Mouse (Mus musculus): ENCODE results near the gene Pmp22. TPM values are rescaled to one million over a fixed set of nuclear protein-coding genes. Genes with fewer than 3 reads are reported as not detected.

The Pmp22 gene
- polyA plus RNA-seq (2012; ENCODE audit: insufficient read depth, insufficient read length, low replicate concordance, missing spikeins), result not detected in 2 replicates

DNA sequence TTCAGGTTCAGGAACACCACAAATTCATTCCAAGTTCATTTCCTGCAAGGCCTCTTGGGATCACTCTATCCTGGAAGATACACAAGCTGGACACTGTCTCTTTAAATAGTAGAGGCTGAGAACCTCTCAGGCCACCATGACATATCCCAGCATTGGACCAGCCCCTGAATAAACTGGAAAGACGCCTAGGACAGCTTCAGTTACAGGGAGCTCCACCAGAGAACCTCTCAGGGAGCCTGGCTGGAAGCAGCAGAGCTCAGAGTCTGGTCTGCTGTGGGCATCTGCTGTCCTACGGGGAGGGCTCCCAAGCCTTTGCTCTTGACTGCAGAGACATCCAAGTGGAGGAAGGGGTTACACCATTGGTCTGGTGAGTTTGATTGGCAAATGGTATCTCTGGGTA, at the start of gene Pmp22:
Pmp22 (plus strand) TSS at position 199 of the 400 bp plus-strand sequence.
- WGBS, result 88% methylated on average over 2 of the region's 2 CpGs
- no peak for TF ChIP-seq POLR2A (IDR thresholded peaks at IDR 0.05; ENCODE audit: insufficient read depth, low read depth, low read length)
- TF ChIP-seq CTCF (IDR thresholded peaks at IDR 0.05; ENCODE audit: insufficient read depth, low read depth, low read length), result no peak
- Histone ChIP-seq H3K4me3 (ENCODE audit: insufficient read depth, low read depth, low read length) (no peak within 1 kb of the TSS), H3K4me1 (ENCODE audit: control insufficient read depth, insufficient read depth, low read length) (peaks cover 24% of the 10 kb centered on the region), H3K27ac (ENCODE audit: insufficient read depth, low read depth, low read length) (no peak within 1 kb of the TSS)

DNA sequence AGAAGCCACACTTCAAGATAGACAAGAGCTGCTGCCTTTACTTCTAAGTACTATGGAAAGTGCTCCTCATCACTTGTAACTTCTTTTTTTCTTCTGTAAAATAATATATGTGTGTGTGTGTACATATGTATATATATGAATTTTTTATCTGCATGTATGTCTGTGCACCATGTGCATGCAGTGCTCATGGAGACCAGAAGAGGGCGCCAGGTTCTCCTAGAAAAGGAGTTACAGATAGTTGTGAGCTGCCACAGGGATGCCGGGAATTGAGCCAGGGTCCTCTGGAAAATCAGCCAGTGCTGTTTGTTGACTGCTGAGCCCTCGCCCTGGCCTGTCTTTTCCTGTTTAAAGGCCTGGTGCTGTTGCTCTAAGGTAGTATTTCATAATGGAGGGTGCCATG, 44.2 kb upstream of the Pmp22 start:
- TF ChIP-seq CTCF (IDR thresholded peaks at IDR 0.05; ENCODE audit: insufficient read depth, low read depth, low read length), result no peak
- TF ChIP-seq POLR2A (IDR thresholded peaks at IDR 0.05; ENCODE audit: insufficient read depth, low read depth, low read length), result no peak
- no peaks in the 10 kb centered on the region for H3K4me1 ChIP-seq (ENCODE audit: control insufficient read depth, insufficient read depth, low read length)
- 86% methylated on average over 3 of the region's 3 CpGs for WGBS
- no peak overlapping the region for H3K27ac ChIP-seq (ENCODE audit: insufficient read depth, low read depth, low read length)
- H3K4me3 ChIP-seq (ENCODE audit: insufficient read depth, low read depth, low read length), result no peak overlapping the region

DNA sequence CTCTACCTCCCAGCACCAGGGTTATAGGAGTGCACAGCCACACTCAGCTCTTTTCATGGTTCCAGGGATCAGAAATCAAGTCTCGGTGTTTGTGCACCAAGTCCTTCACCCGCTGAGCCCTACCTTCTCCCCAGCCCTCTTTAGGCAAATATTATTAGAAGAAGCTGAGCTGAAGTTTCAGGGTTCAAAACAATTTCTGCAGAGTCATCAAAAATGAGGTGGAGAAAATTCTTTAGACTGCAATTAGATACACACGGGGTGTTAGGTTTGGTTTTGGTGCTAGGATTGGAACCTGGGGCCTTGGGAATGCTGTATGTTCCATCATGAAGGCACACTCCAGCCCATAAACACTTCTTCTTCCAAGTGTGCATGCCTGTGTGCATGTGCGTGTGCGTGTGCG, 40.1 kb upstream of the Pmp22 start:
- WGBS, result 96% methylated on average over 6 of the region's 6 CpGs
- Histone ChIP-seq H3K4me1 (ENCODE audit: control insufficient read depth, insufficient read depth, low read length) (no peaks in the 10 kb centered on the region), H3K27ac (ENCODE audit: insufficient read depth, low read depth, low read length) (no peak overlapping the region), H3K4me3 (ENCODE audit: insufficient read depth, low read depth, low read length) (no peak overlapping the region)
- no peak for TF ChIP-seq POLR2A (IDR thresholded peaks at IDR 0.05; ENCODE audit: insufficient read depth, low read depth, low read length)
- TF ChIP-seq CTCF (IDR thresholded peaks at IDR 0.05; ENCODE audit: insufficient read depth, low read depth, low read length), result no peak

DNA sequence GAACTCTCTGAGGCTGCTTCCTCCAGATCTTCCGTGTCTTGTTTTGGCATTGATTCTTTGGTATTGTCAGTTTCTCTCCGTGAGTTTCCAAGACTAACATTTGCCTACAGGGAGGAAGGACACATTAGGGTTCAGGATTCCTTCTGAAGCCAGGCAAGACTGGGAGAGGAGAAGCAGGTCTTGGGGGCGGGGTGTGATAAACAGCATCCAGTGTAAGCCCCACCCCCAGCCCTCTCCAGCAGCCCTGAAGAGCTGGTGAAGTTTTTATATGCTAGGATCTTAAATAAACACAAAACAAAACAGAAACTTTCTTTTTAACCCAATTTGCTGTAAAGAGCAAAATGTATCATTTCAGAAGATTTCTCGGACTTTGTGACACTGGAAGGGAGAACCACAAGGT, 38.6 kb upstream of the Pmp22 start:
- H3K4me3 ChIP-seq (ENCODE audit: insufficient read depth, low read depth, low read length), result no peak overlapping the region
- TF ChIP-seq POLR2A (IDR thresholded peaks at IDR 0.05; ENCODE audit: insufficient read depth, low read depth, low read length) (no peak), CTCF (IDR thresholded peaks at IDR 0.05; ENCODE audit: insufficient read depth, low read depth, low read length) (no peak)
- WGBS, result 48% methylated on average over 4 of the region's 4 CpGs

DNA sequence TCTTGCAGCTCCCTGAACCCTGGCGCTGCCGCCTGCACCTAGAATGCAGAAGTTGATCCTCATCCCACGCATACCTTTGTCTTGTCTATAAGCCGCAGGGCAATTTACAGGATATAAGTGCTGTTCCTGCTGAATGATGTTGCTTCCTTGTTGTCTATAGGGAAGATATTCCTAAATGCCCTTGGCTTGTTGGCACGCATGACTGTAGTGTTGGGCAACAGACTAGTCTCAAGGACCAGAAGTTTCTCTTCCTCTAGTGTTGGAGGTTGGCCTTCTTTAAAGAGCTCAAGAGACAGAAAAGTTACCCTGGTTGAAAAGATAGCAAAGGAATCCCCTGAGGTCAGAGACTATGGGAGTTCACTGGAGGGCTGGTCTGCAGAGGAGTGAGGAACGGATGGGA, 37.8 kb upstream of the Pmp22 start:
- Histone ChIP-seq H3K4me1 (ENCODE audit: control insufficient read depth, insufficient read depth, low read length) (no peaks in the 10 kb centered on the region), H3K4me3 (ENCODE audit: insufficient read depth, low read depth, low read length) (no peak overlapping the region), H3K27ac (ENCODE audit: insufficient read depth, low read depth, low read length) (no peak overlapping the region)
- TF ChIP-seq POLR2A (IDR thresholded peaks at IDR 0.05; ENCODE audit: insufficient read depth, low read depth, low read length), result no peak
- no peak for TF ChIP-seq CTCF (IDR thresholded peaks at IDR 0.05; ENCODE audit: insufficient read depth, low read depth, low read length)
- 97% methylated on average over 6 of the region's 6 CpGs for WGBS

More for the DNA sequence above, 38.6 kb upstream of the Pmp22 start:
- H3K4me1 ChIP-seq (ENCODE audit: control insufficient read depth, insufficient read depth, low read length), result no peaks in the 10 kb centered on the region
- H3K27ac ChIP-seq (ENCODE audit: insufficient read depth, low read depth, low read length), result no peak overlapping the region

DNA sequence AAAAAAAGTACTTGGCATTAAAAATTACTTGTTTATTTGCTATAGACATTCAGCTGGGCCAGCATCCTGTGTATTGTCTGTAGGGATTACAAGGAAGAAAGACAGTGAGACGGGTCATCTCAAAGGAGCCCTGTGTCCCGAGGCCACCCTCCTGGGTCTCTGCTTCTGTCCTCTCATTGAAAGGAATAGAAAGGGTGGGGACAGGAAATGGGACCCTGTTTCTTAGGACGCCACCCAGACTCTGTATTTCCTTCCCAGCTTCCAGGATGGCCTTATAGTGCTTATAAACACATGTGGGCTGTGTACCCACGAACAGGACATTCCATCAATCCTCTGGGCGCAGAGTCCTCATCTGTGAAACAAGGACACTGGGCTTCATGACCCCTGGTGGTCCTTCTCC, 36.5 kb upstream of the Pmp22 start:
- 83% methylated on average over 5 of the region's 5 CpGs for WGBS
- Histone ChIP-seq H3K27ac (ENCODE audit: insufficient read depth, low read depth, low read length) (no peak overlapping the region), H3K4me3 (ENCODE audit: insufficient read depth, low read depth, low read length) (no peak overlapping the region), H3K4me1 (ENCODE audit: control insufficient read depth, insufficient read depth, low read length) (no peaks in the 10 kb centered on the region)
- TF ChIP-seq POLR2A (IDR thresholded peaks at IDR 0.05; ENCODE audit: insufficient read depth, low read depth, low read length) (no peak), CTCF (IDR thresholded peaks at IDR 0.05; ENCODE audit: insufficient read depth, low read depth, low read length) (no peak)

DNA sequence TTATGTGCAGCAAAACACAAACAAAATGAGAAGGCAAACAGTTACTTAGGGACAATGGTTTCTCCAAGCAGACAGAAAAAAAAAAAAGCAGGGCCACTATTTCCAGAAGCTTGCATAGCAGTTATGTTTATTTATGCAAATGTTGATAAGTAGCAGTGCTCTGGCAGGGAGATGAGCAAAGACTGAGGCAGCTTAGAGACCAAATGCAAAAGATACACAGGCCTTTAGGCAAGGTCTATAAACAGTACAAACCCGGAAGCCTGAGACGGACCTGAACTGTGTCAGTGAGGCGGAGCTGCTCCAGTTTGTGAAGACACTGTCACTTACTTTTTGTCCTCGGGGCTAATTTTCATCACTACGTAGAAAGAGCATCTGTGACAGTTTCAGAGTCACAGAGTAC, 35.2 kb upstream of the Pmp22 start:
- H3K4me1 ChIP-seq (ENCODE audit: control insufficient read depth, insufficient read depth, low read length), result no peaks in the 10 kb centered on the region
- 73% methylated on average over 5 of the region's 5 CpGs for whole genome bisulfite sequencing

DNA sequence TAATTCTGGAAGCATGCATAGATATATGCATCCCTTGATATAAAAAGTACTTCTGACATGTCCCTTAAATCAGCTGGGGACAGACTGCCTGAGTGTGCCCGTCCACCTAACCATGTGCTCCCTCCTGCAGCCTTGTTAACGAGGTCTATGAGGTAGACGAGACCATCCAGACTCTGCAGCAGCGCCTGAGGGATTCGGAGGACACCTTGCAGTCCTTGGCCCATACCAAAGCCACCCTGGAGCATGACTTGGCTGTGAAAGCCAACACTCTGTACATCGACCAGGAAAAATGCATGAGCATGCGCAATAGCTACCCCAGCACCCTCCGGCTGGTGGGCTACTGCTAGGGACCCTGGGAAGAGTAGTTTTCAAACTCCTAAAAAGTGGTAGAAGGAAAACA, 34.3 kb upstream of the Pmp22 start:
- TF ChIP-seq CTCF (IDR thresholded peaks at IDR 0.05; ENCODE audit: insufficient read depth, low read depth, low read length) (no peak), POLR2A (IDR thresholded peaks at IDR 0.05; ENCODE audit: insufficient read depth, low read depth, low read length) (no peak)
- Histone ChIP-seq H3K4me1 (ENCODE audit: control insufficient read depth, insufficient read depth, low read length) (no peaks in the 10 kb centered on the region), H3K4me3 (ENCODE audit: insufficient read depth, low read depth, low read length) (no peak overlapping the region), H3K27ac (ENCODE audit: insufficient read depth, low read depth, low read length) (no peak overlapping the region)
- WGBS, result 94% methylated on average over 8 of the region's 8 CpGs

More for the DNA sequence above, 35.2 kb upstream of the Pmp22 start:
- Histone ChIP-seq H3K27ac (ENCODE audit: insufficient read depth, low read depth, low read length) (no peak overlapping the region), H3K4me3 (ENCODE audit: insufficient read depth, low read depth, low read length) (no peak overlapping the region)
- TF ChIP-seq CTCF (IDR thresholded peaks at IDR 0.05; ENCODE audit: insufficient read depth, low read depth, low read length), result no peak
- TF ChIP-seq POLR2A (IDR thresholded peaks at IDR 0.05; ENCODE audit: insufficient read depth, low read depth, low read length), result no peak

DNA sequence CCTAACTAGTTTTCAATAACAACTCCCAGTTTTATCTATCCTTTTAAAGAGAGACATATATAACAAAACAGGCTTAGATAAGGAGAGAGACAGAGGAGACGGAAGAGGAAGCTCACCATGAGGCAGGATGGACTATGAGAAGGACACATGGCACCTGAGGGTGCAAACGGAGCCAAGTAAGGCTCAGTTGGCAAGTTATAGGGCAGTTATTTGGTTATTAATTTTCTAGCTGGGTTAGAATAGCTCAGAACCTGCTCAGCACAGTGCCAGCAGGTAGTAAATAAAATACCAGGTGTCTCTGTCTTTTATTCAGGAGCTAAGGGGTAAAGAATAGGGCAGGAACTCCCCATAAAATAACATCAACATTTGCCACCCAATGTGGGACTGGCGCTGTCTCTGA, 30.8 kb upstream of the Pmp22 start:
- H3K27ac ChIP-seq (ENCODE audit: insufficient read depth, low read depth, low read length), result no peak overlapping the region
- no peaks in the 10 kb centered on the region for H3K4me1 ChIP-seq (ENCODE audit: control insufficient read depth, insufficient read depth, low read length)
- WGBS, result 93% methylated on average over 3 of the region's 3 CpGs
- H3K4me3 ChIP-seq (ENCODE audit: insufficient read depth, low read depth, low read length), result no peak overlapping the region
- TF ChIP-seq CTCF (IDR thresholded peaks at IDR 0.05; ENCODE audit: insufficient read depth, low read depth, low read length), result no peak
- no peak for TF ChIP-seq POLR2A (IDR thresholded peaks at IDR 0.05; ENCODE audit: insufficient read depth, low read depth, low read length)

DNA sequence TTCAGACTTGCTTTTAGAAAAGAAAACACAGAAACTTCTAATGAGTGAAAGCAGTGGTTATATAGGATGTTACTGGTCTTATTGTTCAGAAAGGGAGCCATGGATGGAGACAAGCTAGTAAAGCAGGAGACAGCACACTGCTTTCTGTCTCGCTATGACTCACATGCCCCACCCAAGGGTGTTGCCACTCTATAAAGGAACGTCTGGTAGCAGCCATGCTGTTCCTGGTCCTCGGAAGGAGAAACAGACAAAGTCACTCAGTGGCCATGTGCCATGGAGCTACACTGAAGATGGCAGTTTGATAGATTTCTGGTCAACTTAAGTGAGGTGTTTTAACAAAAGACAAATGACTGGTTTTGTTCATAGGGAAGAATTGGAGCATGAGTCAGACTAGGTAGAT, 29.4 kb upstream of the Pmp22 start:
- Histone ChIP-seq H3K4me3 (ENCODE audit: insufficient read depth, low read depth, low read length) (no peak overlapping the region), H3K27ac (ENCODE audit: insufficient read depth, low read depth, low read length) (no peak overlapping the region), H3K4me1 (ENCODE audit: control insufficient read depth, insufficient read depth, low read length) (no peaks in the 10 kb centered on the region)
- 76% methylated on average over 3 of the region's 3 CpGs for WGBS
- no peak for TF ChIP-seq POLR2A (IDR thresholded peaks at IDR 0.05; ENCODE audit: insufficient read depth, low read depth, low read length)
- TF ChIP-seq CTCF (IDR thresholded peaks at IDR 0.05; ENCODE audit: insufficient read depth, low read depth, low read length), result no peak

Measured in olfactory bulb, adult 2 months (tissue).